Mouse (Mus musculus): ENCODE results near the gene Cep128. TPM values are rescaled to one million over a fixed set of nuclear protein-coding genes. Genes with fewer than 3 reads are reported as not detected.

The Cep128 gene
- total and polyA plus RNA-seq, 3 experiments: 12.7 to 40.1 (median 23.3) TPM

GRCm38 (mm10) chr12:91189111-91189510 is 195.1 kb downstream of the Cep128 start:
- H3K4me3 ChIP-seq (ENCODE audit: control insufficient read depth in 1 of 2, insufficient read depth in 1 of 2, low read depth in 2 of 2, low read length in 2 of 2): no peak overlapping the region
- no peak for TF ChIP-seq ETS1 (IDR thresholded peaks at IDR 0.05; ENCODE audit: low read depth, low read length)
- no peak for TF ChIP-seq ZMIZ1 (IDR thresholded peaks at IDR 0.05; ENCODE audit: low read depth, low read length)
- TF ChIP-seq ZC3H11A (IDR thresholded peaks at IDR 0.05; ENCODE audit: low read depth, low read length): no peak
- TF ChIP-seq MYC (IDR thresholded peaks at IDR 0.05; ENCODE audit: low read depth, low read length): no peak
- no peak for TF ChIP-seq UBTF (IDR thresholded peaks at IDR 0.05; ENCODE audit: borderline replicate concordance, insufficient read depth, low read depth, low read length)
- no peak for TF ChIP-seq CTCF (IDR thresholded peaks at IDR 0.05 in 2 of 3, conservative IDR thresholded peaks at IDR 0.05 in 1 of 3; ENCODE audit: control insufficient read depth in 1 of 3, insufficient read depth in 1 of 3, low read depth in 2 of 3, low read length in 3 of 3, poor library complexity in 1 of 3, severe bottlenecking in 1 of 3)
- TF ChIP-seq JUND (IDR thresholded peaks at IDR 0.05; ENCODE audit: low read depth, low read length): no peak
- TF ChIP-seq MAX (IDR thresholded peaks at IDR 0.05; ENCODE audit: low read length): no peak
- no peak for TF ChIP-seq TAL1 (IDR thresholded peaks at IDR 0.05; ENCODE audit: low read length)
- TF ChIP-seq KAT2A (conservative IDR thresholded peaks at IDR 0.05; ENCODE audit: low read depth, low read length): no peak
- TF ChIP-seq CHD2 (IDR thresholded peaks at IDR 0.05; ENCODE audit: low read length): no peak
- no peak for TF ChIP-seq E2F4 (IDR thresholded peaks at IDR 0.05; ENCODE audit: borderline replicate concordance, low read depth, low read length)
- TF ChIP-seq MXI1 (IDR thresholded peaks at IDR 0.05; ENCODE audit: low read depth, low read length): no peak
- TF ChIP-seq SIN3A (IDR thresholded peaks at IDR 0.05; ENCODE audit: low read length): no peak
- no peak for TF ChIP-seq ELF1 (IDR thresholded peaks at IDR 0.05; ENCODE audit: low read depth, low read length)
- TF ChIP-seq NRF1 (IDR thresholded peaks at IDR 0.05; ENCODE audit: insufficient read depth, low read depth, low read length, poor library complexity, severe bottlenecking): no peak
- TF ChIP-seq SMC3 (IDR thresholded peaks at IDR 0.05; ENCODE audit: low read depth, low read length): no peak
- no peak for TF ChIP-seq USF2 (IDR thresholded peaks at IDR 0.05; ENCODE audit: borderline replicate concordance in 1 of 2, insufficient read depth in 1 of 2, low read depth in 1 of 2, low read length in 2 of 2)
- no peak for TF ChIP-seq GABPA (IDR thresholded peaks at IDR 0.05; ENCODE audit: low read depth, low read length)
- TF ChIP-seq RCOR1 (IDR thresholded peaks at IDR 0.05; ENCODE audit: low read depth, low read length): no peak
- no peak overlapping the region for H3K9ac ChIP-seq (ENCODE audit: control insufficient read depth, low read depth, low read length, poor library complexity, severe bottlenecking)
- H3K27me3 ChIP-seq (ENCODE audit: control insufficient read depth in 1 of 2, insufficient read depth in 2 of 2, low read length in 2 of 2): no peaks in the 10 kb centered on the region
- no peaks in the 10 kb centered on the region; a peak in 1 of 4 replicates for H3K36me3 ChIP-seq (ENCODE audit: control insufficient read depth in 1 of 2, insufficient read depth in 2 of 2, low read length in 2 of 2)
- DNase-seq (ENCODE audit: low read depth, low spot score): no peak
- H3K27ac ChIP-seq (ENCODE audit: control insufficient read depth, low read depth, low read length): no peak overlapping the region
- no peaks in the 10 kb centered on the region for H3K9me3 ChIP-seq (replicated peaks; ENCODE audit: insufficient read depth, low read length)
- H3K4me1 ChIP-seq (ENCODE audit: control insufficient read depth in 1 of 2, insufficient read depth in 2 of 2, low read length in 2 of 2): no peaks in the 10 kb centered on the region
- no peaks in the 10 kb centered on the region for H3K79me2 ChIP-seq (ENCODE audit: control insufficient read depth, insufficient read depth, low read length, poor library complexity)

GRCm38 (mm10) chr12:91185564-91185963 is 198.6 kb downstream of the Cep128 start:
- DNase-seq (ENCODE audit: low read depth, low spot score): no peak
- H3K79me2 ChIP-seq (ENCODE audit: control insufficient read depth, insufficient read depth, low read length, poor library complexity): no peaks in the 10 kb centered on the region
- no peaks in the 10 kb centered on the region for H3K4me1 ChIP-seq (ENCODE audit: control insufficient read depth in 1 of 2, insufficient read depth in 2 of 2, low read length in 2 of 2)
- TF ChIP-seq POLR2AphosphoS5 (IDR thresholded peaks at IDR 0.05; ENCODE audit: borderline replicate concordance, low read depth, low read length) (no peak), GABPA (IDR thresholded peaks at IDR 0.05; ENCODE audit: low read depth, low read length) (no peak), ZMIZ1 (IDR thresholded peaks at IDR 0.05; ENCODE audit: low read depth, low read length) (no peak), ZNF384 (IDR thresholded peaks at IDR 0.05; ENCODE audit: low read depth, low read length) (no peak)
- no peak overlapping the region for H3K9ac ChIP-seq (ENCODE audit: control insufficient read depth, low read depth, low read length, poor library complexity, severe bottlenecking)
- H3K27me3 ChIP-seq (ENCODE audit: control insufficient read depth in 1 of 2, insufficient read depth in 2 of 2, low read length in 2 of 2): no peaks in the 10 kb centered on the region
- no peaks in the 10 kb centered on the region for H3K36me3 ChIP-seq (ENCODE audit: control insufficient read depth in 1 of 2, insufficient read depth in 2 of 2, low read length in 2 of 2)
- H3K4me3 ChIP-seq (ENCODE audit: control insufficient read depth in 1 of 2, insufficient read depth in 1 of 2, low read depth in 2 of 2, low read length in 2 of 2): no peak overlapping the region
- no peaks in the 10 kb centered on the region for H3K9me3 ChIP-seq (replicated peaks; ENCODE audit: insufficient read depth, low read length)
- H3K27ac ChIP-seq (ENCODE audit: control insufficient read depth, low read depth, low read length): no peak overlapping the region
